Mouse (Mus musculus): Measurements from ENCODE around the gene Cnst. TPM values are rescaled to one million over a fixed set of nuclear protein-coding genes. Genes with fewer than 3 reads are reported as not detected.
"Not testable (repeated sequence)": the region's sequence is repeated elsewhere in the genome, so short reads cannot be mapped to it uniquely, and the experiment has no call there.

Gene Cnst
- polyA plus RNA-seq (2015; fragmentation: Nextera tagmentation; extraction: Ambion mirVana) = 25.1 and 30.0 TPM in 2 replicates

DNA sequence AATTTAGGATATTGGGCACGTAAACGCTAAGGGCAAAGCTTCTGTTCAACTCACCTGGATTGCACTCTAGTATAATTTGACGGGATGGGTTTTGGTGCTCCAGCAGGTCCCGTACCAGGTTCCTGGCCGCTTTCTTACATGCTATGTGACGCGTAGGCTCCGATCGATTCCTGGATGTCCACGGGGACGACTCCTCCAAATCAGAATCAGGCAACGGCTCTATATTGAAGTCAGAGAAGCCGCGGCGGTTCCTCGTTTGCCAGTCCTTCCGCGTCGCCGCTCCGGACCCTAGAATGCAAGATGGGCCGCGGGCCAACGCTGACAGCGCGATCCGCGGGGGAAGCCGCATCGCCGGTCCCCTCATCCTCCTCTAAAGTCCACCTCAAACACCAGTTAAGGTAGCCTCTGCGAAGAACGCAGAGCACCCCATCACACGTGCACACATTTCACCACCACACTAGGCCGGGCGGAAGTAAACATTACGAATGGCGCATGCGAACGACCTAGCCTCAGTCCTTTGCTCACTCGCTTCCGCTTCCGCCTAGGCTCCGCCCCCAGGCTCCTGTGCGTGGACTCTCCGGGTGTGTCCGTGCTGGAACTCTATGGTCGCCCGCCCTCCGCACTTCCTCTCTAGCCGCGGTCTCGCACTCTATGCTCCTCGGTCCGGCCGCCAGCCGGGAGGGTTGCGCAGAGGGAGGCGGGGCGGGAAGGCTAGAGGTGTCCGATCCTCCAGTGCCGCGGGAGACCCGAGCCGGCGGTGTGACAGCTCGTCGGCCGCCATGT lies at the start of gene Cnst, which contains the start of gene Tfb2m:
Gene Cnst, plus strand, starts transcription at position 603 of the 783 bp plus-strand sequence.
Gene Tfb2m, minus strand, starts transcription at position 500 of the 783 bp plus-strand sequence.
- not testable (repeated sequence) for H3K9me3 ChIP-seq (ENCODE audit: control insufficient read depth, low read length)
- under 1% methylated on average over 69 of the region's 69 CpGs for WGBS

DNA sequence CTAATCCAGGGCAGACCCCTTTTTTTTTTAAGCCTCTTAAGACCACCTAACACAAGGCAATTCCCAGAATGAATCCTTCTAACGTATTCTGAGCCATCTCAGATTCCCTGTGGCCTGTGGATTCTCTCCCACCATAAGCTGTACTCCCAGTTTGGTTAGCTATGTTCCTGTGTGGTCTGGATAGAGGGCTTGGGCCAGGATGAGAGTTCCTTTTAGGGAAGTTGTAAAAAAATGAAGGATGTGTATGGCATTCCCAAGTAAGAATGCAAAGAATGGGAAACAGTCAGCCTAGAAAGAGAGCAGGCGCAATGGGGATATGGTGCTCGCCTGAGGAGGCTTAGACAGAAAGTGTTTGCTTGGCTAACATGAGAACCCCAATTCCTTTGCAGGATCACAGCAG lies 46.9 kb upstream of the Cnst start:
- H3K9me3 ChIP-seq (ENCODE audit: control insufficient read depth, low read length) = no peaks in the 10 kb centered on the region
- H3K9ac ChIP-seq (ENCODE audit: low read depth, low read length) = no peak overlapping the region
- no peak overlapping the region for H3K4me2 ChIP-seq (ENCODE audit: low read length)
- no peak overlapping the region for H3K4me3 ChIP-seq (ENCODE audit: low read length)
- H3K36me3 ChIP-seq (ENCODE audit: control insufficient read depth, insufficient read depth, low read length) = no peaks in the 10 kb centered on the region
- WGBS = 92% methylated on average over 3 of the region's 3 CpGs
- H3K27ac ChIP-seq (ENCODE audit: low read depth, low read length) = no peak overlapping the region
- ATAC-seq = no peak
- no peaks in the 10 kb centered on the region for H3K4me1 ChIP-seq (ENCODE audit: control insufficient read depth, insufficient read depth, low read depth, low read length)
- H3K27me3 ChIP-seq (replicated peaks; ENCODE audit: control insufficient read depth, insufficient read depth, low read length) = no peaks in the 10 kb centered on the region

More for the DNA sequence above, at the start of gene Cnst, which contains the start of gene Tfb2m:
- Histone ChIP-seq H3K4me2 (ENCODE audit: low read length) (peak within 1 kb of the TSS; percentile 84), H3K4me3 (ENCODE audit: low read length) (peak within 1 kb of the TSS; percentile 88), H3K27ac (ENCODE audit: low read depth, low read length) (peak within 1 kb of the TSS; percentile 97), H3K9ac (ENCODE audit: low read depth, low read length) (peak within 1 kb of the TSS; percentile 91), H3K4me1 (ENCODE audit: control insufficient read depth, insufficient read depth, low read depth, low read length) (peaks cover 26% of the 10 kb centered on the region)
- not testable (repeated sequence) for H3K36me3 ChIP-seq (ENCODE audit: control insufficient read depth, insufficient read depth, low read length); H3K27me3 ChIP-seq (replicated peaks; ENCODE audit: control insufficient read depth, insufficient read depth, low read length)
- peak; percentile 100 for ATAC-seq

DNA sequence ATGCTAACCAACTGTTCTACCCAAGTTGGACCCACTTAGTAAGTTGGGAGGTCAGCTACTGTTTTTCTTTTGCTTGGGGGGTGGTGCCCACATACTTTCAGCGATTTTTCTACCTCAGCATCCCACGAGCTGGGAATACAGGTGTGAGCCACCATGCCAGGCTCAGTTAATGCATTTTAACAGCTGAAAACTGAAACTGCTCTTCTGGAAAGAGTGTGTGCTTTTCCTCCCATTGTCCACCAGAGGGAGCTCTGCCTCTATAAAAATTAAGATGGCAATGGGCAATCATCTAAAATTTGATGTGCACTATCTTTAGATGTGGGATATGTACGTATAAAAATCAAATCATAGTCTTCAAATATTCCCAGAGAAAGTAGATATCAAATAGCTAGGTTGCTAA lies 43.6 kb upstream of the Cnst start:
- WGBS = 23% methylated on average over 3 of the region's 3 CpGs

DNA sequence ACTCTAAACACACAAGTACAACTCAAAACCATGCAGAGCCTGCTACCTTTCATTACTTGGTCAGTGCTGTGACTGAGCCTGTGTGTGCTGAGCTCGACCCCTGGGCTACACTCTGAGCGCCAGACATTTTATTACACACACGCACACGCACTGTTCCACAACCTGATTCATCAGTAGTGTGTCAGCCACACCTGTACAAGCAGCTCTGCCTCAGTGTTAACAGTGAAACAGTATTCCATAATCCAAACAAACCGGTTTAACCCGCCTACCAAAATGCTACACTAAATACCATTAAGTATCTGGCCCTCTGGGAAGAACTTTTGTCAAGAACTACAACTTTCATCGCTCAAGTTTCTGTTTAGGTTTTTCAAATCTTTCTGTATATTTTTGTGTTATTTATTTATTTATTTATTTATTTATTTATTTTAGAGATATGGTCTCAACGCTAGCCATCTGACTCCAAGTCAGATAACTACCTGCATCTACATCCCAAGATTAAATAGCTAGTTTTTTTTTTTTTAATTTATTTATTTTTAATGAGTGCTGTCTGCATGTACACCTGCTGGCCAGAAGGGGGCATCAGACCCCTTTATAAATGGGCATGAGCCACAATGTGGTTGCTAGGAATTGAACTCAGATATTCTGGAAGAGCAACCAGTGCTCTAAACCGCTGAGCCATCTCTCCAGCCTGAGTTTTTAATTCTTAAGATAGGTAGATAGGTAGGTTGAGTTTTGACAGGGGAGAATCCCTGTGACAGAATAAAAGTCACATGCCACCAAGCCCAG lies 39.4 kb upstream of the Cnst start:
- H3K9me3 ChIP-seq (ENCODE audit: control insufficient read depth, low read length) = no peaks in the 10 kb centered on the region
- no peaks in the 10 kb centered on the region for H3K36me3 ChIP-seq (ENCODE audit: control insufficient read depth, insufficient read depth, low read length)
- 68% methylated on average over 9 of the region's 9 CpGs for WGBS
- no peaks in the 10 kb centered on the region for H3K27me3 ChIP-seq (replicated peaks; ENCODE audit: control insufficient read depth, insufficient read depth, low read length)
- no peak overlapping the region for H3K4me3 ChIP-seq (ENCODE audit: low read length)
- no peak overlapping the region for H3K9ac ChIP-seq (ENCODE audit: low read depth, low read length)
- ATAC-seq = no peak
- H3K4me2 ChIP-seq (ENCODE audit: low read length) = no peak overlapping the region
- no peaks in the 10 kb centered on the region for H3K4me1 ChIP-seq (ENCODE audit: control insufficient read depth, insufficient read depth, low read depth, low read length)
- no peak overlapping the region for H3K27ac ChIP-seq (ENCODE audit: low read depth, low read length)

More for the DNA sequence above, 43.6 kb upstream of the Cnst start:
- H3K4me1 ChIP-seq (ENCODE audit: control insufficient read depth, insufficient read depth, low read depth, low read length) = no peaks in the 10 kb centered on the region
- H3K9ac ChIP-seq (ENCODE audit: low read depth, low read length) = no peak overlapping the region
- no peak overlapping the region for H3K4me2 ChIP-seq (ENCODE audit: low read length)
- H3K27me3 ChIP-seq (replicated peaks; ENCODE audit: control insufficient read depth, insufficient read depth, low read length) = no peaks in the 10 kb centered on the region
- no peaks in the 10 kb centered on the region for H3K9me3 ChIP-seq (ENCODE audit: control insufficient read depth, low read length)
- ATAC-seq = no peak
- no peaks in the 10 kb centered on the region for H3K36me3 ChIP-seq (ENCODE audit: control insufficient read depth, insufficient read depth, low read length)
- no peak overlapping the region for H3K27ac ChIP-seq (ENCODE audit: low read depth, low read length)
- no peak overlapping the region for H3K4me3 ChIP-seq (ENCODE audit: low read length)

DNA sequence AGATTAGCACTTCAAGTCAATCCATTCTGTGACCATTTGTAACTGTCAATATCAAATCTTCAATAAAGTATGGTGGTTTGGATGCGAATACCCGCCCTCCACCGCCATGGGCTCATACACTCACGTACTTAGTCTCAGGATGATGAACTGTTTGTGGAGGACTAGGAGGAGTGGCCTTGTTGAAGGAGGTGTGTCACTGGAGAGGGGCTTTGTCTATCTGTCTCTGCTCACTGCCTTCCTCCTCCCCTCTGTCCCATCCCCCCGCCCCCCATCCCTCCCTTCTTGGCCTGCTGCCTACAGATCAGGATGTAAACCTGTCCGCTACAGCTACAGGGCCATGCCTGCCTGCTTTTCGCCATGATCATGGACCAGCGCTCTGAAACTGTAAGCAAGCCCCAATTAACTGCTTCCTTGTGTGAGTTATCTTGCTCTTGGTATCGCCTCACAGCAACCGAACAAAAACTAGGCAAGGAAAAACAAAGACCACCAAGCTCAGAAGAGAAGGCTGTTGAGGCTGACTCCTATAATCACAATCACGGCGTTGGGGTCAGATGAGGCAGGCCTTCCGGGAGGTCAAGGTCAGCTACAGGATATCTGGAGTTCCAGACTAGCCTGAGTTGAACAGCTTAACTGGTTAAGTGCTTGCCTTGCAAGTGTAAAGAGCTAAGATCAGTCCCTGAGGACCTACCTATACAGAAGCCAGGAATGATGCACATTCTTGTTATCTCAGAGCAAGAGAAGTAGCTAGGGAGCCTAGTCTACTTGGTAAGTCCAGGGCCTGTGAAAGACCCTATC lies 35.4 kb upstream of the Cnst start:
- no peak overlapping the region for H3K4me2 ChIP-seq (ENCODE audit: low read length)
- WGBS = 86% methylated on average over 13 of the region's 13 CpGs
- H3K4me3 ChIP-seq (ENCODE audit: low read length) = no peak overlapping the region
- H3K9me3 ChIP-seq (ENCODE audit: control insufficient read depth, low read length) = no peaks in the 10 kb centered on the region
- ATAC-seq = no peak
- H3K27ac ChIP-seq (ENCODE audit: low read depth, low read length) = no peak overlapping the region
- H3K9ac ChIP-seq (ENCODE audit: low read depth, low read length) = no peak overlapping the region
- no peaks in the 10 kb centered on the region for H3K4me1 ChIP-seq (ENCODE audit: control insufficient read depth, insufficient read depth, low read depth, low read length)
- H3K36me3 ChIP-seq (ENCODE audit: control insufficient read depth, insufficient read depth, low read length) = no peaks in the 10 kb centered on the region
- no peaks in the 10 kb centered on the region for H3K27me3 ChIP-seq (replicated peaks; ENCODE audit: control insufficient read depth, insufficient read depth, low read length)

DNA sequence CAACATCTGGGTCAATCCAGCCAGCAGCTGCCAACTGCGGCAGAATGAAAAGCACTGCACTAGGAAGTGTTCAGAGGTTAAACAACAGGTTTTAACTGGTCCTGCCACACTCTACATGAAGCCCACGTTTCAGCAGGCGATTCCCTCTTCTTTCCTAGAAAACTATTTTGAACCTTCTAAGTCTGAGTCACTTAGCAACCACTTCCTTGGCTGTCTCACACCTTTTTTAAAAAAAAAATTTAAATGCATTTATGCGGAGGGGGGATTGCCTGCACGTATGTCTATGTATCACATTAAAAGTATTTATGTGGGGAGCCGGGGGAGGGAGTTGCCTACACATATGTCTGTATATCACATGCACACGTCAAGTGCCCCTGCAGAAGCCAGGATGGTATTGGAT lies 34.3 kb upstream of the Cnst start:
- Histone ChIP-seq H3K27me3 (replicated peaks; ENCODE audit: control insufficient read depth, insufficient read depth, low read length) (no peaks in the 10 kb centered on the region), H3K4me2 (ENCODE audit: low read length) (no peak overlapping the region), H3K27ac (ENCODE audit: low read depth, low read length) (no peak overlapping the region), H3K4me1 (ENCODE audit: control insufficient read depth, insufficient read depth, low read depth, low read length) (peaks cover 5% of the 10 kb centered on the region), H3K9ac (ENCODE audit: low read depth, low read length) (no peak overlapping the region), H3K9me3 (ENCODE audit: control insufficient read depth, low read length) (no peaks in the 10 kb centered on the region), H3K36me3 (ENCODE audit: control insufficient read depth, insufficient read depth, low read length) (no peaks in the 10 kb centered on the region), H3K4me3 (ENCODE audit: low read length) (no peak overlapping the region)
- 87% methylated on average over 7 of the region's 7 CpGs for WGBS
- ATAC-seq = no peak

DNA sequence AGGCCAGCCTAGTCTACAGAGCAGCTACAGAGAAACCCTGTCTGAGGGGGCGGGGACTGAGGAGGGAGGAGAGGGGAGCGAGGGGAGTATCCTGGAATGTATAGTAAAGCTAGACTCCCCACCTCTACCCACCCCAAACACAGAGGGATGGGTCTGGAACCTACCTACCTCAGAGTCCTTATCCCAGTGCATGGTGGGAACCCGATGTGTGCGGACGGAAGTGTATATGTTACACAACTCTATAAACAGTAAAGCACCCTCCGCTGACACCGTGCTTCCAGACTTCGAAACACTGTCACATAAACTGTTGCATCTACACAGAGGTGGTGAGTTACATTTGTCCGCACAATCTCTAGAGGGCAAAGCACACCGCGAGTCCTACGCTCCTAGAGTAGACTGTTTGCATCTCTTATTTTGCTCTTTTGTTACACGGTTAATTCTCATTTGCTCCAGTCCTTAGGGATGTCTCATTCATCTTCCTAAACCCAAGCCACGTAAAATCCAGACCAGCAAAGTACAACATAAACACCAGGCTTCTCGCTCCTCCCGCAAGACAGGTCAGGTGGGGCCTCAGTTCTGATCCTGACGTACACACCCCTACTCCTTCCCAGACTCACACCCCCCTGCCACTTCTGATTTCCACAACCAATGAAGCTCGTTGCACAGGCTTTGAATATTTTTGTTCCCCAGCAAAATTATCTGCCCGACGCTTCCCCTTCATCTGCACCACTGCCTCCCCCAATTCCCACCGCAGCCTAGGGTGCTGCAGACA lies 29.0 kb upstream of the Cnst start:
- peak overlapping the region; percentile 99 for H3K4me2 ChIP-seq (ENCODE audit: low read length)
- peak overlapping the region; percentile 80 for H3K9ac ChIP-seq (ENCODE audit: low read depth, low read length)
- 0% methylated on average over 21 of the region's 21 CpGs for WGBS
- no peaks in the 10 kb centered on the region for H3K27me3 ChIP-seq (replicated peaks; ENCODE audit: control insufficient read depth, insufficient read depth, low read length)
- peak overlapping the region; percentile 88 for H3K4me3 ChIP-seq (ENCODE audit: low read length)
- H3K36me3 ChIP-seq (ENCODE audit: control insufficient read depth, insufficient read depth, low read length) = no peaks in the 10 kb centered on the region
- peaks cover 9% of the 10 kb centered on the region for H3K4me1 ChIP-seq (ENCODE audit: control insufficient read depth, insufficient read depth, low read depth, low read length)
- H3K9me3 ChIP-seq (ENCODE audit: control insufficient read depth, low read length) = no peaks in the 10 kb centered on the region
- no peak overlapping the region for H3K27ac ChIP-seq (ENCODE audit: low read depth, low read length)
- ATAC-seq = peak; percentile 64

DNA sequence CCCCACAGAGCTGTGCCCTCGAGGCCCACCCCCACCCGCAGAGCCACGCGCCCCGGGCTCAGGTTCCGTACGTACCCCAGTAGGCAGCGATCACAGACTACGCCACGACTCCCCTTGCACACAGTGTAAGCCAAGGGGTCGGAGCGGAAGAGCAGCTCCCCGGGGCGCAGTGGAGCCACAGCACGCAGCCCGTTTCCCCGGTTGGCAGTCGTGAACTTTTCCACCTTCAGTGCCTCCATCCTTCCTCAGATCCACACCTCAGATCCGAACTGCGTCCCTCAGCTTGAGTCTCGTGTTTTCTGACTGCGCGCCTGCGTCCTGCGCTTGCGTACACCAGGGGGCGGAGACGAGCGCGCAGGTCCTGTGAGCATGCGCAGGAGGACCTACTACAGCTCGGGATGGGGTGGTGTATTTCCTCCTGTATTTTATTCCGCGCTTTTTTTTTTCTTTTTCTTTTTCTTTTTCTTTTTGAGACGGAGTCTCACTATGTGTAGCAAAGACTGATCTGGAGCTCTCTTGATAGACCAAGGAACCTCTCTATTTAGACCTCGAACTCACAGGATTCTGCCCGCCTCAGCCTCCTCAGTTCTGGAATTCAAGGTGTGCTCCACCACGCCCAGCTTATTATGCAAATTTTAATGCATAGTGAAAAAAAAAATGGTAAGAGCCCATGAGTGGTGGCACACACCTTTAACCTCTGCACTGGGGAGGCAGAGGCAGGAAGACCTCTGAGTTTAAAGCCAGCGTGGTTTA lies 28.3 kb upstream of the Cnst start, which contains the start of gene Smyd3:
Gene Smyd3, minus strand, starts transcription at position 329 of the 753 bp plus-strand sequence.
- Histone ChIP-seq H3K9ac (ENCODE audit: low read depth, low read length) (peak within 1 kb of the TSS; percentile 80), H3K4me2 (ENCODE audit: low read length) (peak within 1 kb of the TSS; percentile 99), H3K27me3 (replicated peaks; ENCODE audit: control insufficient read depth, insufficient read depth, low read length) (no peaks in the 10 kb centered on the region), H3K9me3 (ENCODE audit: control insufficient read depth, low read length) (no peaks in the 10 kb centered on the region), H3K27ac (ENCODE audit: low read depth, low read length) (0 out of 2 replicates have a peak within 1 kb of the TSS, but pooled peaks have one; percentile 59), H3K4me1 (ENCODE audit: control insufficient read depth, insufficient read depth, low read depth, low read length) (peaks cover 9% of the 10 kb centered on the region), H3K4me3 (ENCODE audit: low read length) (peak within 1 kb of the TSS; percentile 88), H3K36me3 (ENCODE audit: control insufficient read depth, insufficient read depth, low read length) (no peaks in the 10 kb centered on the region)
- peak; percentile 95 for ATAC-seq
- WGBS = 5% methylated on average over 39 of the region's 39 CpGs

Measured in hindbrain, embryonic 16.5 days (tissue).